Mouse (Mus musculus): ENCODE data around the gene Scaf4. TPM values are rescaled to one million over a fixed set of nuclear protein-coding genes. Genes with fewer than 3 reads are reported as not detected.

Scaf4 gene
- polyA plus RNA-seq, 1 experiment: 14.1 TPM

GRCm38 (mm10) chr16:90187453-90187852, 96.8 kb downstream of the Scaf4 start:
- Histone ChIP-seq H3K4me3 (no peak overlapping the region), H3K27me3 (ENCODE audit: control insufficient read depth, insufficient read depth, insufficient read length) (no peaks in the 10 kb centered on the region), H3K4me2 (ENCODE audit: low read depth) (no peak overlapping the region), H3K36me3 (ENCODE audit: control insufficient read depth, insufficient read depth) (no peaks in the 10 kb centered on the region), H3K79me2 (ENCODE audit: control insufficient read depth, insufficient read depth) (no peaks in the 10 kb centered on the region), H3ac (ENCODE audit: control insufficient read depth, insufficient read length) (no peak overlapping the region)
- TF ChIP-seq TCF12 (IDR thresholded peaks at IDR 0.05; ENCODE audit: insufficient read depth, poor library complexity, severe bottlenecking): no peak
- TF ChIP-seq POLR2AphosphoS2 (IDR thresholded peaks at IDR 0.05; ENCODE audit: insufficient read length, low read depth): no peak
- TF ChIP-seq MYOD1 (IDR thresholded peaks at IDR 0.05; ENCODE audit: control insufficient read depth in 1 of 3, insufficient read length in 2 of 3, low read depth in 2 of 3): no peak
- TF ChIP-seq MYOG (IDR thresholded peaks at IDR 0.05; ENCODE audit: control insufficient read depth in 1 of 3, insufficient read depth in 1 of 3, insufficient read length in 2 of 3, low read depth in 2 of 3): no peak
- no peak for TF ChIP-seq MAX (IDR thresholded peaks at IDR 0.05; ENCODE audit: low read depth)
- TF ChIP-seq TCF3 (IDR thresholded peaks at IDR 0.05; ENCODE audit: insufficient read length, low read depth): no peak
- no peak for TF ChIP-seq E2F4 (IDR thresholded peaks at IDR 0.05; ENCODE audit: insufficient read depth)
- TF ChIP-seq POLR2A (IDR thresholded peaks at IDR 0.05; ENCODE audit: insufficient read length, low read depth): no peak
- no peak for TF ChIP-seq USF1 (IDR thresholded peaks at IDR 0.05; ENCODE audit: low read depth)
- TF ChIP-seq CEBPB (IDR thresholded peaks at IDR 0.05; ENCODE audit: insufficient read depth, poor library complexity, severe bottlenecking): no peak
- TF ChIP-seq REST (IDR thresholded peaks at IDR 0.05; ENCODE audit: insufficient read depth, insufficient read length): no peak
- no peak for TF ChIP-seq SRF (IDR thresholded peaks at IDR 0.05; ENCODE audit: control insufficient read depth, insufficient read length, low read depth)

GRCm38 (mm10) chr16:90185928-90186588, 98.2 kb downstream of the Scaf4 start:
- no peak overlapping the region for H3ac ChIP-seq (ENCODE audit: control insufficient read depth, insufficient read length)
- H3K27me3 ChIP-seq (ENCODE audit: control insufficient read depth, insufficient read depth, insufficient read length): no peaks in the 10 kb centered on the region
- TF ChIP-seq MYOG (IDR thresholded peaks at IDR 0.05; ENCODE audit: control insufficient read depth in 1 of 3, insufficient read depth in 1 of 3, insufficient read length in 2 of 3, low read depth in 2 of 3) (no peak), TCF12 (IDR thresholded peaks at IDR 0.05; ENCODE audit: insufficient read depth, poor library complexity, severe bottlenecking) (no peak), SRF (IDR thresholded peaks at IDR 0.05; ENCODE audit: control insufficient read depth, insufficient read length, low read depth) (no peak), MYOD1 (IDR thresholded peaks at IDR 0.05; ENCODE audit: control insufficient read depth in 1 of 3, insufficient read length in 2 of 3, low read depth in 2 of 3) (no peak), USF1 (IDR thresholded peaks at IDR 0.05; ENCODE audit: low read depth) (no peak), CEBPB (IDR thresholded peaks at IDR 0.05; ENCODE audit: insufficient read depth, poor library complexity, severe bottlenecking) (no peak), REST (IDR thresholded peaks at IDR 0.05; ENCODE audit: insufficient read depth, insufficient read length) (no peak), TCF3 (IDR thresholded peaks at IDR 0.05; ENCODE audit: insufficient read length, low read depth) (no peak)
- no peaks in the 10 kb centered on the region for H3K36me3 ChIP-seq (ENCODE audit: control insufficient read depth, insufficient read depth)
- no peaks in the 10 kb centered on the region for H3K79me2 ChIP-seq (ENCODE audit: control insufficient read depth, insufficient read depth)
- no peak overlapping the region for H3K4me3 ChIP-seq
- H3K4me2 ChIP-seq (ENCODE audit: low read depth): no peak overlapping the region

- Histone ChIP-seq H3K4me2 (ENCODE audit: low read depth) (no peak overlapping the region), H3K4me3 (no peak overlapping the region), H3ac (ENCODE audit: control insufficient read depth, insufficient read length) (no peak overlapping the region), H3K36me3 (ENCODE audit: control insufficient read depth, insufficient read depth) (no peaks in the 10 kb centered on the region), H3K79me2 (ENCODE audit: control insufficient read depth, insufficient read depth) (no peaks in the 10 kb centered on the region), H3K27me3 (ENCODE audit: control insufficient read depth, insufficient read depth, insufficient read length) (no peaks in the 10 kb centered on the region)
- TF ChIP-seq CEBPB (IDR thresholded peaks at IDR 0.05; ENCODE audit: insufficient read depth, poor library complexity, severe bottlenecking) (no peak), TCF12 (IDR thresholded peaks at IDR 0.05; ENCODE audit: insufficient read depth, poor library complexity, severe bottlenecking) (no peak), REST (IDR thresholded peaks at IDR 0.05; ENCODE audit: insufficient read depth, insufficient read length) (no peak), MAX (IDR thresholded peaks at IDR 0.05; ENCODE audit: low read depth) (no peak), POLR2A (IDR thresholded peaks at IDR 0.05; ENCODE audit: insufficient read length, low read depth) (no peak), USF1 (IDR thresholded peaks at IDR 0.05; ENCODE audit: low read depth) (no peak), POLR2AphosphoS2 (IDR thresholded peaks at IDR 0.05; ENCODE audit: insufficient read length, low read depth) (no peak), E2F4 (IDR thresholded peaks at IDR 0.05; ENCODE audit: insufficient read depth) (no peak), MYOG (IDR thresholded peaks at IDR 0.05; ENCODE audit: control insufficient read depth in 1 of 3, insufficient read depth in 1 of 3, insufficient read length in 2 of 3, low read depth in 2 of 3) (no peak), SRF (IDR thresholded peaks at IDR 0.05; ENCODE audit: control insufficient read depth, insufficient read length, low read depth) (no peak), TCF3 (IDR thresholded peaks at IDR 0.05; ENCODE audit: insufficient read length, low read depth) (no peak), MYOD1 (IDR thresholded peaks at IDR 0.05; ENCODE audit: control insufficient read depth in 1 of 3, insufficient read length in 2 of 3, low read depth in 2 of 3) (no peak)
These were observed 100.2 kb downstream of the Scaf4 start for GRCm38 (mm10) chr16:90184135-90184534.

GRCm38 (mm10) chr16:90181673-90182072, 102.6 kb downstream of the Scaf4 start:
- no peak overlapping the region for H3ac ChIP-seq (ENCODE audit: control insufficient read depth, insufficient read length)
- H3K4me3 ChIP-seq: no peak overlapping the region
- no peaks in the 10 kb centered on the region for H3K79me2 ChIP-seq (ENCODE audit: control insufficient read depth, insufficient read depth)
- no peak overlapping the region for H3K4me2 ChIP-seq (ENCODE audit: low read depth)
- H3K36me3 ChIP-seq (ENCODE audit: control insufficient read depth, insufficient read depth): no peaks in the 10 kb centered on the region
- TF ChIP-seq POLR2A (IDR thresholded peaks at IDR 0.05; ENCODE audit: insufficient read length, low read depth) (no peak), CEBPB (IDR thresholded peaks at IDR 0.05; ENCODE audit: insufficient read depth, poor library complexity, severe bottlenecking) (no peak), E2F4 (IDR thresholded peaks at IDR 0.05; ENCODE audit: insufficient read depth) (no peak), MYOD1 (IDR thresholded peaks at IDR 0.05; ENCODE audit: control insufficient read depth in 1 of 3, insufficient read length in 2 of 3, low read depth in 2 of 3) (no peak), MYOG (IDR thresholded peaks at IDR 0.05; ENCODE audit: control insufficient read depth in 1 of 3, insufficient read depth in 1 of 3, insufficient read length in 2 of 3, low read depth in 2 of 3) (no peak), SRF (IDR thresholded peaks at IDR 0.05; ENCODE audit: control insufficient read depth, insufficient read length, low read depth) (no peak), REST (IDR thresholded peaks at IDR 0.05; ENCODE audit: insufficient read depth, insufficient read length) (no peak), USF1 (IDR thresholded peaks at IDR 0.05; ENCODE audit: low read depth) (no peak), TCF3 (IDR thresholded peaks at IDR 0.05; ENCODE audit: insufficient read length, low read depth) (no peak), MAX (IDR thresholded peaks at IDR 0.05; ENCODE audit: low read depth) (no peak), TCF12 (IDR thresholded peaks at IDR 0.05; ENCODE audit: insufficient read depth, poor library complexity, severe bottlenecking) (no peak), POLR2AphosphoS2 (IDR thresholded peaks at IDR 0.05; ENCODE audit: insufficient read length, low read depth) (no peak)
- H3K27me3 ChIP-seq (ENCODE audit: control insufficient read depth, insufficient read depth, insufficient read length): no peaks in the 10 kb centered on the region

Data from myocyte (in vitro differentiated cells).